In genomic region chr1:153751763-153752301, GRCm38 (mm10) we compare ENCODE assay signal across 1 mouse cellular context.
TF ChIP-seq lines count a peak whose summit lies in the region.

No protein-coding gene starts in this region.

TF ChIP-seq in MEL, 35 proteins besides CTCF, POLR2A, EP300 and RAD21 (continued from another document):
- TF ChIP-seq MAX (IDR thresholded peaks at IDR 0.05; ENCODE audit: low read length) (peak; percentile 2; the same call in 1 of the 2 replicates), MAZ (IDR thresholded peaks at IDR 0.05; ENCODE audit: low read depth, low read length) (no peak)
TF ChIP-seq in MEL: peak in this region for 7.
